Mouse (Mus musculus): ENCODE measurements around the gene Dct.

Dct gene

GRCm38 (mm10) chr14:118042963-118043362, 9.1 kb downstream of the Dct start:
- no peak for DNase-seq (ENCODE audit: low spot score)

GRCm38 (mm10) chr14:118042066-118042762, 9.8 kb downstream of the Dct start:
- DNase-seq (ENCODE audit: low spot score): no peak

- no peak for DNase-seq (ENCODE audit: low spot score)
These were observed 11.3 kb downstream of the Dct start for GRCm38 (mm10) chr14:118040550-118041250.

GRCm38 (mm10) chr14:118039074-118039473, 13.0 kb downstream of the Dct start:
- DNase-seq (ENCODE audit: low spot score): no peak

- DNase-seq (ENCODE audit: low spot score): peak; percentile 1
These were observed 24.5 kb downstream of the Dct start for GRCm38 (mm10) chr14:118027564-118027963.

GRCm38 (mm10) chr14:118021867-118022543, 30.0 kb downstream of the Dct start:
- DNase-seq (ENCODE audit: low spot score): no peak

- DNase-seq (ENCODE audit: low spot score): no peak
These were observed 32.7 kb downstream of the Dct start for GRCm38 (mm10) chr14:118019314-118019713.

- no peak for DNase-seq (ENCODE audit: low spot score)
These were observed 38.8 kb downstream of the Dct start for GRCm38 (mm10) chr14:118013237-118013636.

- no peak for DNase-seq (ENCODE audit: low spot score)
These were observed 42.5 kb downstream of the Dct start for GRCm38 (mm10) chr14:118009541-118009940.

- no peak for DNase-seq (ENCODE audit: low spot score)
These were observed 46.3 kb downstream of the Dct start for GRCm38 (mm10) chr14:118005697-118006096.

GRCm38 (mm10) chr14:118004434-118004833, 47.6 kb downstream of the Dct start:
- DNase-seq (ENCODE audit: low spot score): no peak

- DNase-seq (ENCODE audit: low spot score): no peak
These were observed 58.2 kb downstream of the Dct start for GRCm38 (mm10) chr14:117993845-117994244.

- no peak for DNase-seq (ENCODE audit: low spot score)
These were observed 59.3 kb downstream of the Dct start for GRCm38 (mm10) chr14:117992600-117993256.

- no peak for DNase-seq (ENCODE audit: low spot score)
These were observed 61.8 kb downstream of the Dct start for GRCm38 (mm10) chr14:117990203-117990602.

- no peak for DNase-seq (ENCODE audit: low spot score)
These were observed 63.6 kb downstream of the Dct start for GRCm38 (mm10) chr14:117988444-117988843.

GRCm38 (mm10) chr14:117981532-117981931, 70.5 kb downstream of the Dct start:
- no peak for DNase-seq (ENCODE audit: low spot score)

GRCm38 (mm10) chr14:117972576-117972975, 79.5 kb downstream of the Dct start:
- no peak for DNase-seq (ENCODE audit: low spot score)

Data from c-Kit-positive CD71-positive TER-119-positive erythroid progenitor cells, embryonic 14.5 days (primary cell).